Mouse (Mus musculus): ENCODE measurements around the gene Ccnd3. TPM values are rescaled to one million over a fixed set of nuclear protein-coding genes. Genes with fewer than 3 reads are reported as not detected.

Gene Ccnd3
- polyA plus RNA-seq, 1 experiment from 2014 or later = 67.6 TPM

- 78% methylated on average over 1 of the region's 1 CpGs for WGBS
- no peak overlapping the region for H3K4me3 ChIP-seq
- ATAC-seq = no peak
- H3K36me3 ChIP-seq (ENCODE audit: poor library complexity, severe bottlenecking) = no peaks in the 10 kb centered on the region
- no peak overlapping the region; the same call in 1 of the 2 replicates for H3K9ac ChIP-seq
- H3K27ac ChIP-seq = no peak overlapping the region
- peaks cover 9% of the 10 kb centered on the region for H3K27me3 ChIP-seq
- H3K9me3 ChIP-seq (replicated peaks) = no peaks in the 10 kb centered on the region
- H3K4me1 ChIP-seq = peaks cover 22% of the 10 kb centered on the region
- H3K4me2 ChIP-seq = no peak overlapping the region
These were observed 1.2 kb downstream of the Ccnd3 start for GRCm38 (mm10) chr17:47506042-47506441.

GRCm38 (mm10) chr17:47506697-47507096, 1.8 kb downstream of the Ccnd3 start:
- 91% methylated on average over 4 of the region's 4 CpGs for WGBS
- Histone ChIP-seq H3K4me2 (no peak overlapping the region), H3K36me3 (ENCODE audit: poor library complexity, severe bottlenecking) (no peaks in the 10 kb centered on the region), H3K27ac (no peak overlapping the region), H3K9me3 (replicated peaks) (no peaks in the 10 kb centered on the region), H3K4me3 (no peak overlapping the region), H3K9ac (no peak overlapping the region), H3K4me1 (peaks cover 22% of the 10 kb centered on the region), H3K27me3 (peaks cover 9% of the 10 kb centered on the region)
- no peak for ATAC-seq

DNA sequence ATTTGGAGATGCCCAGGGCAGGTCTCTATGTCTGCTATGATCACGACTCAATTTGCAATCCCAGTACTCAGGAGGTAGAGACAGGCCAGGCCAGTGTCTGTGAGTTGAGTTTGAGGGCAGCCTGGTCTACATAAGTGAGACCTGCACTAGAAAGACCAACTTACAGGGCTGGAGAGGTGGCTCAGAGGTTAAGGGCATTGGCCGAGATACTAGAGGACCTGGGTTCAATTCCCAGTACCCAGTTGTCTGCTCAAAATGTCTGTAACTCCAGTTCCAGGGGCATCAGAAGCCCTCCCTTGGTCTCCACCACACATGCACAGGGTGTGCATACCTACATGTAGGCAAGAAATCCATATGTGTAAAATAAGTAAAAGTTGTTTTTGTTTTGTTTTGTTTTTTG, 2.7 kb downstream of the Ccnd3 start:
- H3K27ac ChIP-seq = no peak overlapping the region
- ATAC-seq = no peak
- H3K4me3 ChIP-seq = no peak overlapping the region
- H3K4me1 ChIP-seq = peaks cover 22% of the 10 kb centered on the region
- no peak overlapping the region for H3K9ac ChIP-seq
- H3K4me2 ChIP-seq = no peak overlapping the region
- WGBS = 86% methylated on average over 2 of the region's 2 CpGs
- no peaks in the 10 kb centered on the region for H3K36me3 ChIP-seq (ENCODE audit: poor library complexity, severe bottlenecking)
- H3K9me3 ChIP-seq (replicated peaks) = no peaks in the 10 kb centered on the region
- peaks cover 9% of the 10 kb centered on the region for H3K27me3 ChIP-seq

DNA sequence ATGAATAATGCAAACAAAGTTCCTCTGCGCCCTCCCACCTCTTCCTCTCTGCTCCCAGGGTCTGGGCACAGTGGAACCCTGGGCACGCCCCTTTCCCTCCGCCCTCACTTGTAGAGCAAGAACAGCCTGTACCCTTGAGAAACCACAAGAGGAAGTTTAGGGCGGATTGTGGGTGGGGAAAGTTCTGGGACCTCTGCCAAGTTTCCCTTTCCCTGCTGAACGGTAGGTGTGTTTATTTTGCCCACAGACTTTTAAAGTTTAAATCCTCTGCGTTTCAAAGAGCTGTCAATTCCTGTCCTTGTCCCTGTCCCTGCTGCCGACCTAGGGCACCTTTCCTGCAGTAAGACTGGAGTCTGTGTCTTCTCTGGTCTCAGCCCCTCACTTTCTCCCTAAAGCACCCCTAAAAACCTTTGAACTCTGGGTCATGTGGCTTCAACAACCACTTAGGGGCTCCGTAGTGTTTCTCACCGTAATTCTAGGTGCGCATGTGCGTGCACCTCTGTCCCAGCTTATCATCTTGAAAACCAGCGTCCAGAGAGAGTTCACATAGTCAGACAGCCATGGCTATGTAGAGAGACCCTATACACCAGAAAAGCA, 3.3 kb downstream of the Ccnd3 start:
- Histone ChIP-seq H3K4me1 (peaks cover 22% of the 10 kb centered on the region), H3K4me2 (no peak overlapping the region), H3K9me3 (replicated peaks) (no peaks in the 10 kb centered on the region), H3K36me3 (ENCODE audit: poor library complexity, severe bottlenecking) (no peaks in the 10 kb centered on the region), H3K9ac (no peak overlapping the region), H3K27ac (no peak overlapping the region), H3K27me3 (peaks cover 9% of the 10 kb centered on the region), H3K4me3 (no peak overlapping the region)
- WGBS = 52% methylated on average over 12 of the region's 12 CpGs
- no peak for ATAC-seq

GRCm38 (mm10) chr17:47509031-47509705, 4.3 kb downstream of the Ccnd3 start:
- peaks cover 22% of the 10 kb centered on the region for H3K4me1 ChIP-seq
- no peak for ATAC-seq
- no peak overlapping the region for H3K4me2 ChIP-seq
- no peak overlapping the region for H3K4me3 ChIP-seq
- H3K36me3 ChIP-seq (ENCODE audit: poor library complexity, severe bottlenecking) = no peaks in the 10 kb centered on the region
- no peaks in the 10 kb centered on the region for H3K9me3 ChIP-seq (replicated peaks)
- 62% methylated on average over 9 of the region's 9 CpGs for WGBS
- H3K27ac ChIP-seq = no peak overlapping the region
- H3K9ac ChIP-seq = no peak overlapping the region
- H3K27me3 ChIP-seq = peaks cover 5% of the 10 kb centered on the region

GRCm38 (mm10) chr17:47511111-47512020, 6.5 kb downstream of the Ccnd3 start:
- WGBS = 16% methylated on average over 25 of the region's 25 CpGs
- Histone ChIP-seq H3K9me3 (replicated peaks) (no peaks in the 10 kb centered on the region), H3K9ac (no peak overlapping the region), H3K4me1 (peaks cover 14% of the 10 kb centered on the region), H3K4me2 (peak overlapping the region; percentile 42), H3K27me3 (no peaks in the 10 kb centered on the region; the same call in 1 of the 2 replicates), H3K36me3 (ENCODE audit: poor library complexity, severe bottlenecking) (no peaks in the 10 kb centered on the region), H3K27ac (no peak overlapping the region), H3K4me3 (no peak overlapping the region; the same call in 1 of the 2 replicates)
- peak; percentile 88 for ATAC-seq

DNA sequence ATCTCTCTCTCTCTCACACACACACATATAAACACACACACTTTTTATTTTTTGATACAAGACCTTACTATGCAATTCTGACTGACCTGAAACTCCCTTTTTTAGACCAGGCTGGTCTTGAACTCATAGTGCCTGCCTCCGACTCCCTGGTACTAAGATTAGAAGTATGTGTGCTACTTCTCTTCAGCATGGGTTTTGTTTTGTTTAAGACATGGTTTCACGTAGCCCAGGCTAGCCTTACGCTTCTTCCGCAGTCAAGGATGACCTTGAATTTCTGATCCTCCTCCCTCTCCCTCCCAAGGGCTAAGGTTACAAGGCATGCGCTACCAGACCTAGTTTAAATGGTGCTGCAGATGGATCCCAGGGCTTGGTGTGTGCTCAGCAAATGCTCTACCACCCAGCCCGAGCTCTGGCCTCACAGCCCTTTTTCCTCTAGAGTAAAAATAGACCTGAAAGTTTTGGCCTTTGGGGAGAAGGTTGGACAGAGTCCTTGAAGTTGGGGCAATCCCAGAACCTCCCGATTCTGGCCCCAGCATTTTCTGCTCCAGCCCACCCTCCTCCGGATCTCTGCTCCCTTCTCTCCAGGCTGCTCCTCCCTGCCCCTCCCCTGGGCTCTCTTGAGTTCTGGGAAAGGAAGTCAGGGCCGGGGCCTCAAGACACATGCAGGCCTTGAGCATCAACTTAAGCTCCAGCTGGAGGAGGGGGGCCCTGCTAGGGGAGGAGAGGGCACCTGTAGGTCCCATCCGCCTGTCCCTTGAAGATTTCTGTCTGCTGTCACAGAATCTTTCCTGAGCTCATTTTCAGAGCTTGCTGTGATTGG, 8.3 kb downstream of the Ccnd3 start:
- no peaks in the 10 kb centered on the region; the same call in 1 of the 2 replicates for H3K27me3 ChIP-seq
- no peak for ATAC-seq
- no peak overlapping the region for H3K9ac ChIP-seq
- H3K4me3 ChIP-seq = no peak overlapping the region
- H3K36me3 ChIP-seq (ENCODE audit: poor library complexity, severe bottlenecking) = no peaks in the 10 kb centered on the region
- 75% methylated on average over 10 of the region's 10 CpGs for WGBS
- H3K4me1 ChIP-seq = peaks cover 14% of the 10 kb centered on the region
- no peak overlapping the region for H3K27ac ChIP-seq
- no peaks in the 10 kb centered on the region for H3K9me3 ChIP-seq (replicated peaks)
- H3K4me2 ChIP-seq = no peak overlapping the region

DNA sequence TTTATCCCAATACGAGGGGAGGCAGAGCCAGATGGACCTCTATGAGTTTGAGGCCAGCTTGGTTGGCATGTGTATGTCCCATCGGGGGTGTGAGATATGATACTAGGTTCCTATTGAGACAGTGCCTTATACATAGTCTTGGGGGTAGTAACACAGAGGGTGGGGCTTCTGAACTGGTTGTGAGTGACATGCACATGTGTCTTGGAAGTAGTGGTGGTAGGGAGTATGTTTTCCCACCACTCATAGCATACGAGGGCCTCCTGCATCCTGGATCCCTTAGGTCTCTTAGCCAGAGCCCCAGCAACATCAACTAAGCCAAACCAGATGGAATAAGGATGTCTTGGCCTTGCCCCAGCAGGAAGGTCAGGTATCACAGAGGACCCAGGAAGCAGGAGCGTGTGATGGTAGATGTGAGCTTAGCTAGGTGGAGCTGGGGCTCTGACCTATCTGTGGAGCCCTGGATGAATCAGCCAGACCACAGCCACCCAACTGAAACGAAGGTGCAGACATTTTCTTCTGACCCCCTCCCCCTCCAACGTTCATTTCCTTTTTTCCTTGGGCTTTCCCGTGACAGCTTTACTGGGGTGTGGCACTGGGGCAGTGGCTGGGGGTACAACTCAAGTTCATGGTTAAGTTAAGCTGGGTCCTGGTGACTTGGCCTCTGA, 10.5 kb downstream of the Ccnd3 start:
- WGBS = 83% methylated on average over 7 of the region's 7 CpGs
- Histone ChIP-seq H3K4me1 (peaks cover 14% of the 10 kb centered on the region; the same call in 1 of the 2 replicates), H3K36me3 (ENCODE audit: poor library complexity, severe bottlenecking) (no peaks in the 10 kb centered on the region), H3K4me3 (no peak overlapping the region), H3K4me2 (no peak overlapping the region), H3K9me3 (replicated peaks) (no peaks in the 10 kb centered on the region), H3K27ac (no peak overlapping the region), H3K27me3 (no peaks in the 10 kb centered on the region; the same call in 1 of the 2 replicates), H3K9ac (no peak overlapping the region)
- ATAC-seq = no peak

DNA sequence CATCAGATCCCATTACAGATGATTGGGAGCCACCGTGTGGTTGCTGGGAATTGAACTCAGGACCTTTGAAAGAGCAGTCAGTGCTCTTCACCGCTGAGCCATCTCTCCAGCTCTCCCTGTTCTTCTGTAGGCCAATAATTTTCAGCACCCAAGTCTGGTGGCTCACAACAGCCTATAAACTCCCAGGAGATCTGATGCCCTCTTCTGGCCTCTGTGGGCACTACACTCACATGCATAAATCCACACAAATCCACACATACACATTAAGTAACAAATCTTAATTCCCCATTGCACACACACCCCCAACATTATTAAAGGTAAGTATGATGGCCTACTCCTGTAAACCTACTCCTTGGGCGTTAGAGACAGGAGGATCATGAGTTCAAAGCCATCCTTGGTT, 11.4 kb downstream of the Ccnd3 start:
- WGBS = 100% methylated on average over 3 of the region's 3 CpGs
- H3K4me3 ChIP-seq = no peak overlapping the region
- no peak for ATAC-seq

GRCm38 (mm10) chr17:47518205-47518604, 13.4 kb downstream of the Ccnd3 start:
- Histone ChIP-seq H3K9ac (no peak overlapping the region), H3K27ac (no peak overlapping the region), H3K27me3 (no peaks in the 10 kb centered on the region; the same call in 1 of the 2 replicates), H3K4me1 (peaks cover 27% of the 10 kb centered on the region), H3K4me2 (no peak overlapping the region), H3K9me3 (replicated peaks) (no peaks in the 10 kb centered on the region), H3K36me3 (ENCODE audit: poor library complexity, severe bottlenecking) (no peaks in the 10 kb centered on the region), H3K4me3 (no peak overlapping the region)
- no peak for ATAC-seq
- WGBS = 30% methylated on average over 8 of the region's 8 CpGs

More for the DNA sequence above, 11.4 kb downstream of the Ccnd3 start:
- Histone ChIP-seq H3K27ac (no peak overlapping the region), H3K9me3 (replicated peaks) (no peaks in the 10 kb centered on the region), H3K27me3 (no peaks in the 10 kb centered on the region; the same call in 1 of the 2 replicates), H3K36me3 (ENCODE audit: poor library complexity, severe bottlenecking) (no peaks in the 10 kb centered on the region), H3K4me1 (peaks cover 12% of the 10 kb centered on the region), H3K4me2 (no peak overlapping the region), H3K9ac (no peak overlapping the region)

Data from forebrain, embryonic 13.5 days (tissue).